Mouse (Mus musculus) erythroblast, embryonic 14.5 days (primary cell): ENCODE data around the gene Uhmk1. TPM values are rescaled to one million over a fixed set of nuclear protein-coding genes. Genes with fewer than 3 reads are reported as not detected.

Experiments used
- H3K27me3 ChIP-seq: 2 replicates; pipeline ENCODE4 v1.6.1; 2012; ENCODE audit warnings: inconsistent platforms; ENCODE audit not compliant: control insufficient read depth
- H3K36me3 ChIP-seq: 2 replicates; pipeline ENCODE4 v1.6.1; 2012; ENCODE audit warnings: mild to moderate bottlenecking, inconsistent platforms; ENCODE audit not compliant: control insufficient read depth
- H3K4me1 ChIP-seq: 2 replicates; pipeline ENCODE4 v1.6.1; 2012; ENCODE audit warnings: inconsistent platforms; ENCODE audit not compliant: control insufficient read depth
- H3K4me3 ChIP-seq: replicated peaks from 2 replicates; pipeline ENCODE3; 2012; ENCODE audit warnings: moderate library complexity, mild to moderate bottlenecking, inconsistent platforms
- H3K9me3 ChIP-seq: 2 replicates; pipeline ENCODE4 v1.6.1; 2012; ENCODE audit warnings: low read length, inconsistent platforms, mixed read lengths; ENCODE audit not compliant: control insufficient read depth
- GATA1 ChIP-seq: IDR thresholded peaks from 2 replicates; pipeline ENCODE4 v1.6.1; 2012; ENCODE audit warnings: low read length, inconsistent platforms, mixed read lengths
- TAL1 ChIP-seq: IDR thresholded peaks from 3 replicates; pipeline ENCODE4 v1.6.1; 2012; ENCODE audit warnings: low read length, inconsistent platforms, mixed read lengths
- polyA plus RNA-seq: library from polyadenylated mRNA; stranded (reverse); fragments of >175 nt; gene quantifications from 2 replicates; pipeline ENCODE4 v1.2.3, GENCODE M21; 2012

Uhmk1 gene
- polyA plus RNA-seq, 1 experiment, result 0.08 TPM

DNA sequence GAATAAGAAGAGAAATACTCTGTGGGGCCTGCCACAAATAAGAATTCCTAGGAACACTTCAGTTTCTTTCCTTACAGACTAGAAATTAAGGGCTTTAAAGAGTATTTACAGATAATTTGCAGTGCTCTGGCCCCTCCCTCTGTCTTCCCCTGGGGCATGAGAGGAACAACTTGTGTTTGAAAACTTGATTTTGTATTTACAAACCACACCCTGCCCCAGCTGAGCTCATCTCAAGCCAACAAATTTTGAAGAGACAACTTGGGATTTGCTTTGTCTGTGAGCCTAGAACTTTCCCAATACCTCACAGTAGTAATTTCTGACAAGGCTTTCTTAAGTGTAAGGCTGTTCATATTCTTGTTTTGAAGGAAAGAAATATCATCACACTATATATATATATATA is 32.5 kb downstream of the Uhmk1 start:
- no peaks in the 10 kb centered on the region for H3K27me3 ChIP-seq
- no peak overlapping the region for H3K4me3 ChIP-seq
- H3K4me1 ChIP-seq, result peaks cover 3% of the 10 kb centered on the region
- no peaks in the 10 kb centered on the region for H3K36me3 ChIP-seq
- no peaks in the 10 kb centered on the region for H3K9me3 ChIP-seq
- no peak for TF ChIP-seq GATA1
- TF ChIP-seq TAL1, result no peak

DNA sequence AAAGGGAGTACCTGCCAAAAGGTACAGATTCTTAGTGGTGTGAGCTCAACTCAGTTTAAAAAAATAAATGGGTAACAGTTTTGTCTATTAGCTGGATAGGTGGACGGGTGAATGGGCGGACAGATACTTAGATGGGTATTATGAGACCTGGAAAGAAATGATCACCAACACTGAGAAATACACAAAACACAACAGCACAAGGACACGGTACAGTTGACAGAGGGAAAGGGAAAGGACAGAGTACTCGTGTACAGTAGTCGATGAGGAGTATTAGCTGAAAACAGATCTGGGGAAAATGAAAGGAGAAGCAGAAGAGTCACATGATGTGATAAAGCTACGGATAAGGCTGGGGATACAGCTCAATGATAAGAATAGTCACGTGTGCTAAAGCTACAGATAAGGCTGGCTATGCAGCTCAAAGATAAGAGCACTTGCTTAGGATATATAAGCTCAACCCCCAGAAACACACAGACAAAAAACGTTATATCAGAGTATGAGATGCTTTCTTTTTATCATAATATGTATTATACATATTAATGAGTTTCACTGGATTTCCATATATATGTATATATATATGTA is 38.4 kb downstream of the Uhmk1 start:
- Histone ChIP-seq H3K4me3 (peak overlapping the region; percentile 17), H3K36me3 (no peaks in the 10 kb centered on the region)

DNA sequence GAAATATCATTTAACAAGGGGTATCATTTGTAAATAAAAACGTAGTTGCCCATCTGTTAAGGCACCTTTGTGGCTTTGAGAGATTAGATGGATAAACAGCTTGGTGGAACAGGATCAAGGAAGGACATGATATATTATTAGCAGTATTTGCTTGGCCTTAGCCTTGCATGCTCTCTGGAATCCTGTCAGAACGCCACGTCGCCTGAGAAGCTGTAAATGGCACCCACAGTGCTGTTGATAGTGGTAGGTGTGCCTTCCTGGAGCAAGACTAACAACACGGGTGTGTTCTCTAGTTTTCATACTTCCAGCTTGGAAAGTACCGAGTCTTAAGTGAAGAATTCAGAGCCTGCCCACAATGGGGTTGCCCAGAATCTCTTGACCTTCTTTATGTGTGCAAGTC is 39.3 kb downstream of the Uhmk1 start:
- peaks cover 39% of the 10 kb centered on the region for H3K4me1 ChIP-seq
- no peaks in the 10 kb centered on the region; the same call in 1 of the 2 replicates for H3K36me3 ChIP-seq
- no peaks in the 10 kb centered on the region for H3K9me3 ChIP-seq
- no peaks in the 10 kb centered on the region for H3K27me3 ChIP-seq
- H3K4me3 ChIP-seq, result peak overlapping the region; percentile 91
- TF ChIP-seq TAL1, result no peak
- TF ChIP-seq GATA1, result peak; percentile 18; the same call in 1 of the 2 replicates

More for the DNA sequence above, 38.4 kb downstream of the Uhmk1 start:
- H3K27me3 ChIP-seq, result no peaks in the 10 kb centered on the region
- no peaks in the 10 kb centered on the region for H3K9me3 ChIP-seq
- peaks cover 39% of the 10 kb centered on the region for H3K4me1 ChIP-seq
- peak; percentile 80 for TF ChIP-seq GATA1
- no peak for TF ChIP-seq TAL1

DNA sequence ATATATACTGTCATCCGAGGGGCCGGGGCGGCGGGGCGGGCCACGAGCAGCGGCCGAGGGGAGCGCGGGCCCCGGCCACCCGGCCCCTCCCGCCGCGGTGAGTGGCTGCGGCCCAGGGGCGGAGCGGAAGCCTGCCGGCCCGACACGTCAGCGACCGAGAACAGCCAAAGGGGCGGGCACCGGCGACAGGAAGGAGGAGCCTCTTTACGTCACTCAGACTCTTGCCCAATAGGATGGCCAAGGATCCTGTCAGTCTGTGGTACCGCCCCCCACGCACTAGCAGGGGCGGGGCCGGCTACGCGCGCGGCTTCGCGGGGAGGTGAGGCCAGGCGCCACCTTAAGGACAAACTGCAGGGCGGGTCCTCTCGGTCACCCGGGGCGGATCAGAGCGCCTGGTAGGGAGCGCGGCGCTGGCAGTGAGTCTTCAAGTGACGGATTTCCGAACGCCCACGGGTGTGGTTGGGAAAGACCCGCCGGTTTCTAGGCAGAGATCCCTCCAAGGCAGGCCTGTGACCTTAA is 40.3 kb downstream of the Uhmk1 start, which contains the start of gene Uap1:
TSS of gene Uap1 (minus strand) at position 144 of the 519 bp plus-strand sequence.
- Histone ChIP-seq H3K36me3 (peaks cover 2% of the 10 kb centered on the region), H3K27me3 (no peaks in the 10 kb centered on the region), H3K4me1 (peaks cover 39% of the 10 kb centered on the region), H3K9me3 (no peaks in the 10 kb centered on the region), H3K4me3 (peak within 1 kb of the TSS; percentile 91)
- no peak for TF ChIP-seq TAL1

DNA sequence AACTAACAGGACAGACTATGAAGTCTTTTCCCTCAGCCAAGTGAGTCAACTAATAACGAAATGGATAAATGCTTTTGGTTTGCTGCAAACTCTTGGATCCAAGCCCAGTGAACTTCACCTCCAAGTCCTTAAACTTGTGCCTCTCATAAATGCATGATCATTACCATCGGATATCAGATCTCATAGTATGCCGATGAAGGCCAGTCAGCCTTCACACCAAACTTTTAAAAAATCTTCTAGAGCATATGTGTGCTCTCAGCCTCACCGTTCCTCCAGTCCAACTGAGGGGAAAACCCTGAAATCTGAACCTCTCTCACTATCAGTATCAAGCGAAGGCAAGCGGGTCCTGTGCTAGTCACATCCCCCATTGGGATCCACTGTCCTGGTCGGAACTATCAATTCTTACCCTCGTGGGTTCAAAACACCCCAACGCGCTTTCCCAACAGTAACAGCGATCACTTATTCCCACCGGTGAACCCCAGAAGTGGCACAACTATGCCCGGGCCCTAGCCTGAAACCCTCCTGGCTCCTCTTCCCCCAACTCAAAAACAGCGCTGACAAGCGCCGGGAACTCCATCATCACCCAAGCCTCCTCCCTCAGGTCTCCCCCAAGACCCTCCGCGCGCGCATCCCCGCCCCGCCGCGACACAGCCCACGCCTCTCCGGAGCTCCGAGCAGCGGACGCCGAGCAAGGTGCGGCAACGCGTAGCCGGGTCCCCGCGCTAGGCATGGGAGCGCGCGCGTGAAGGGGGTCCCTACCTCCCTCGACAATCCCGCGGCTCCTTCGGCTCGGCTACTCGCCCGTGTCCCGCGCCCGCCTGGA is 41.0 kb downstream of the Uhmk1 start:
- Histone ChIP-seq H3K4me1 (peaks cover 39% of the 10 kb centered on the region), H3K27me3 (no peaks in the 10 kb centered on the region), H3K9me3 (no peaks in the 10 kb centered on the region), H3K4me3 (peak overlapping the region; percentile 91), H3K36me3 (peaks cover 4% of the 10 kb centered on the region)
- TF ChIP-seq GATA1, result no peak
- TF ChIP-seq TAL1, result no peak

DNA sequence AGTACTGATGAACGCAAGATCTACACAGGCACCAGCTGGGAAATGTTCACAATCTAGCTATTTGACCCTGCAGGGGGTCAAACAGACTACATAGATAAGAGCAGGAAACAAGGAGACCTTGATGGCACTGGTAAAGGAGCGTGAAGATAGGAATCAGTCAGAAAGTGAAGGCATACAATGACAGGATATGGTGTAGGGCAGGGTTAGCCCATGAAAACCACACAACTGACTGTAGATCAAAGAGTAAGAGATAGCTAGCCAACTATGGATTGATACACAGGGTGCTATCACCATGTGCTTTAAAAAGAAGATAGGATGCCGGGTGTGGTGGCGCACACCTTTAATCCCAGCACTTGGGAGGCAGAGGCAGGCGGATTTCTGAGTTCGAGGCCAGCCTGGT is 47.4 kb downstream of the Uhmk1 start:
- Histone ChIP-seq H3K36me3 (peaks cover 38% of the 10 kb centered on the region), H3K4me1 (peaks cover 7% of the 10 kb centered on the region), H3K9me3 (no peaks in the 10 kb centered on the region), H3K4me3 (no peak overlapping the region), H3K27me3 (no peaks in the 10 kb centered on the region)
- no peak for TF ChIP-seq GATA1
- no peak for TF ChIP-seq TAL1

DNA sequence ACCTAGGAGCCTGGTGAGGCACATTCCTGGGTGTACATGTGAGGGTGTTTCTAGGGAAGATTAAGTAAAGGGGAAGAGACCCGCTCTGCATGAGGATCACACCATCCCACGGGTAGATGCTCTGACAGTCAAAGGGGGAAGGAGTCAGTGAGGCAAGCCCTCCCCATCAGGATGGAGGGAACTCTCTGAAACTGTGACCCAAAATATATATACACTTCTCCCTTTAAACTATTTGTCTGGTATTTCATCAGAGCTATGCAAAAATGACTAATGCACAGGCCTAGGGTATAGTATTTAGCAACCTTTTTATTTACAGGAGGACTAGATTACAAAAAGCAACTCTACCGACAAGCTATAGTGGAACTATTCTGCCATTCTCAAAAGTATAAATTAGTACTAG is 50.3 kb downstream of the Uhmk1 start:
- no peaks in the 10 kb centered on the region for H3K9me3 ChIP-seq
- H3K4me1 ChIP-seq, result peaks cover 4% of the 10 kb centered on the region
- TF ChIP-seq TAL1, result no peak
- TF ChIP-seq GATA1, result no peak
- peaks cover 59% of the 10 kb centered on the region for H3K36me3 ChIP-seq
- H3K27me3 ChIP-seq, result no peaks in the 10 kb centered on the region
- no peak overlapping the region for H3K4me3 ChIP-seq

DNA sequence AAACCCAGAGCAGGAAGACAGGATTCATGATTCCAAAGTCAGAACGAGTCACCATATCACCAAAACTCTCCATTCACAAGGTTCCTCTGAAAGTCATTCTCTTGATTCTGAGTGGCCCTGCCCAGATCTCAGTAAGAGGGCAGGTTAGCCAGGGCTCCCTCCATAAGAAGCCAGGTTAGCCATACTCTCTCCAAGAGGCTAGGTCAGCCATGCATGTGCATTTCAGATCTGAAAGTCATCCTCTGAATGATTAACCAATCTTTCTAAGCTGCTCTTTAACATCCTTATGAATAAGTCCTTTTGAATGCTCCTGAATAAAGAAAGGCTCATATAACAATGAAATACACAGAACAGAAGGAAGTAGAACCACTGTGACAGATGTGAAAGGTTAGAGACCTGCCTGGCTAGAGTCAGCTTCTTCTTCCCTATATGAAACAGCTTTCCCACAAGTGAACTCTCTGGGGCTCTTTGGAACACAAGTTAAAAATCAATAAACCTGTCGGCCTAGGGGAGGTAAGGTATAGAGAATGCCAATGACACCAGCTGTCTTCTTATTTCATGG is 51.1 kb downstream of the Uhmk1 start:
- H3K9me3 ChIP-seq, result no peaks in the 10 kb centered on the region
- H3K4me1 ChIP-seq, result peaks cover 4% of the 10 kb centered on the region
- H3K4me3 ChIP-seq, result no peak overlapping the region
- no peak for TF ChIP-seq GATA1
- TF ChIP-seq TAL1, result no peak
- H3K27me3 ChIP-seq, result no peaks in the 10 kb centered on the region
- peaks cover 62% of the 10 kb centered on the region for H3K36me3 ChIP-seq

DNA sequence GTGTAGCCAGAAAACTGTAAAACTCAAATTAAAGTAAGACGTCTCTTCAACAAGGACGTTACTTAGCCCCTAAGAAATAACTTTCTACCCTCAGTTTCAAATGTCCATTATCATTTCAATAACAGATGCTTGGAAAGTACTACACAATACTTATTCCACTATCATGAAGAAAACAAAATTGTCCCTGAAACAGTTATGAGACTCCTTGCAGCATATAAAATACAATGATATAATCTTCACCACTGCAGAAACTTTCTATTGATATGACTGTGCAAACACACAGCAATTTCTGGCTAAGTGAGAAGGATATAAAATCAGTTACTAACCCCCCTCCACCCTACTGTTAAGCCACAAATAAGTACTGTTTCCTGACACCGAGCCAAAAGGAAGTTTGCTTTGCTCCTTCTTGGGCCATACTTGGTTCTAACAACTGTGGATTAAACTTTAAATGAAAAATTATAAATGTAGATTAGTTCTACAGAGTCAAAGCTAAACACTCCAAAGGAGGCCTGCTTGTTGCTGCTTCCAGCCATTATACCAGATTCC is 51.7 kb downstream of the Uhmk1 start:
- Histone ChIP-seq H3K4me1 (peaks cover 4% of the 10 kb centered on the region), H3K4me3 (no peak overlapping the region), H3K9me3 (no peaks in the 10 kb centered on the region), H3K27me3 (no peaks in the 10 kb centered on the region), H3K36me3 (peaks cover 64% of the 10 kb centered on the region)
- TF ChIP-seq GATA1 (no peak), TAL1 (no peak)
